Mouse (Mus musculus): ENCODE data around the gene Hist2h2be.

Gene Hist2h2be

DNA sequence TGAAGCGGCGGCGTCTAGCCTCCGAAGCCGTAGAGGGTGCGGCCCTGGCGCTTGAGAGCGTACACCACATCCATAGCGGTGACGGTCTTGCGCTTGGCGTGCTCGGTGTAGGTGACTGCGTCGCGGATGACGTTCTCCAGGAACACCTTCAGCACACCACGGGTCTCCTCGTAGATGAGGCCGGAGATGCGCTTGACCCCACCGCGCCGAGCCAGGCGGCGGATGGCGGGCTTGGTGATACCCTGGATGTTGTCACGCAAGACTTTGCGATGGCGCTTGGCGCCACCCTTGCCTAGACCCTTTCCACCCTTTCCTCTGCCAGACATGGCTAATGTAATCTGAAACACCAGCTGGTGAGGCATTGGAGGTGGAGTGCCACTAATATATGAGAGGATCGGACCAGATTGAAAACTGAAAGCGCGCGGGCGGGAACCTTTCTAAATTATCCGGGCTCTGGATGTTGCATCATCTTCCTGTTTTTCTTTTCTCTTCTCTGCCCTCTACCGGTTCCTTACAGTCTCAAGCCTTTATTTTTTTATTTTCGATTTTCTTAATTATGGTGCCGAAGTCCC is 42.1 kb downstream of the Hist2h2be start, which contains the start of gene Hist2h4:
Hist2h4 (minus strand) TSS at position 333 of the 572 bp plus-strand sequence.
- peak; percentile 97 for DNase-seq

DNA sequence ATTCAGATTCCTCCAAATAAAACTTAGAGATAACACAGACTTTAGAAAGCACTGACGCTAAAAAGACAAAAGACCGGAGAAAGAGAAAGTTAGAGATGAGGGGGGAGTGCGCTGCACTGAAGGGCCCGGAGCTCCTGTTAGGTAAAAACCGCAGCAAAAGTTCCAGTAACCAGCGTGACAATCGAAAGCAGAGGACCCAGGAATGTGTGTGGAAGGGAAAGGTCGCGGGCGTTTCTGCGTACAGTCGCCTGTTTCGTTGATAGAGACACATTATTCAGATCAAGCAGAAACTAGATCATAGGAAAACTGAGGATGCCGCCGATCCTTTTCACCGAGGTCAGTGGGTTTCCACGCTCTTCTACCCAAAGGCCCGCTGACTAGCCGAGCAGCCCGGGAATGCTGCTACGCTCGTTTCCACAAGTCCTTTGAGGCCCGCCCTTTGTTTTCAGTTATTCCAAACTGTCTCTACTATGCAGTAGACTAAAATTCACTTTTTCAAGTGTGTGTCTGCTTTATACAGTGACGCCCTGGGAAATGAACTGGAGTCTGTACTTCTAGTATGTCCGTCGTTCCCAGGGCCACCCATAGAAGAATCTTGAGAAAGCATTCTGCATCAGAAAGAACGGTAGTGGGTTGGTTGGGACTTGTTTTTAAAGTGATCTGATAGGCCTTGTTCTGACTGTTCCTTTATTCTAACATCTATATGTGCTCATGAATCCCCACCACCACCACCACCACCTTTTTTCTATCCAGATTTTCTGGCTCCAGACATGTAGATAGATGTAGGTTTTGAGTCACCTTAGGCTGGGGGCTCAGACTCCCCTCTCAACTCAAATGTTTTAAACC is 42.9 kb downstream of the Hist2h2be start:
- peak; percentile 73 for DNase-seq

DNA sequence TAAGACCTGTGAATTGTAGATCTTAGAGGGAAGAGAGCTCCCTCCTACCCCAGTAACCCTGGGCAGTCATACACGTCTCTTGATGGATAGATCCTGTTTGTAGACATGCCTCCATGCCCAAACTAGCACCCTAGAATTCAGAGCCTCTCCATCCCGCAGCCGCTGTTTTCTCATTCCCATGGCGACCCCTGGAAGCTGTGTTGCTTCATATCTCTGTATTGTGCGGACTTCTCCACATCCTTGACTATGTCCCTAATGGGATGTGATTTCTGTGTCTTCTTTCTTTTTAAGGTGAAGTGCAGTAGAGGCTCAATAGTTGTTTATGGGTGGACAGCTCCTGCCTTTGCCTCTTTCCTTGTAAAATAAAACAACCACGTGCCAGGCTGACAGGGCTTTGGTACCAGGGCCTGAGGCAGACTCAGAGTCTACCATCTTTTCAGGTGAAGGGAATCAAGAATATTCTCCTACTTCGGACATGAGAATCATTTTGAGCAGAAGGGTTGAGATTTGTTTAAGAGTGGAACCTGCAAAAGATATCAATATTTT is 43.6 kb downstream of the Hist2h2be start:
- DNase-seq, result no peak

DNA sequence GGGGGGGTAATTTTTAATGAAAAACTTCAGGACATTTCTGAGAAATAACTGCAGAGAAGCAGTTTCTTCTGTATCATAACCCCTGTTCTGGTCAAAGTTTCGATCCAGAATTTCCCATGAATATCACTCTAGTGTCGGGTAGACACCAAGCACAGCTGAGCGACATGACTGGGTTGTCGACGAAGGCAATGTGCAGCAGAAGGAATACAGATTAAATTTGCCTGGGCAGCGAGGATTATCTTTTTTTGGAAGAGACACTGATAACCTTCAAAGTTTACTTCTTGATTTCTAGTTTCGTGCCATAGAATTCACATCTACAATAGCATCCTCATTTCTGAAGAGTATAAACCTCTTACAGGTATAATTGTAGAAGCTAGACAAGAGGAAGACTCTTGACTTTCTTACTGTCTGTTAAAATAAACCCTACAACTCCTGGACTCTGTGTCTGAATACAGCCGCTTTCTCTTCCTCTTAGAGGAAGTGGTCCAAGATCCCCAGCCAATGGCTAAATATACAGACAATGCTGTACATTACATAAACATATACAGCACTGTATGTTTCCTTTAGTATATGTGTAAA is 45.3 kb downstream of the Hist2h2be start:
- DNase-seq, result no peak

DNA sequence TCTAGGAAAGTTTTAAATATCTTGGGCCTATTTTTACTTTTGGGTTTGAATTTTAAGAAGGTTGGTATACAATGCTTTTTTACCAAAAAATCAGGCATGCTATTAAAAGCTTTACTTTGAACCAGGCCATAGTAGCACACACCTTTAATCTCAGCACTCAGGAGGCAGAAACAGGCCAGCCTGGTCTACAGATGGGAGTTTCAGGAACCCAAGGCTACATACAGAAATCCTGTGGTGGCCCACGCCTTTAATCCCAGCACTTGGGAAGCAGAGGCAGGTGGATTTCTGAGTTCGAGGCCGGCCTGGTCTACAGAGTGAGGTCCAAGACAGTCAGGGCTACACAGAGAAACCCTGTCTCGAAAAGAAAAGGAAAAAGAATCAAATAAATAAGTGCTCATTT is 46.6 kb downstream of the Hist2h2be start:
- DNase-seq, result no peak

DNA sequence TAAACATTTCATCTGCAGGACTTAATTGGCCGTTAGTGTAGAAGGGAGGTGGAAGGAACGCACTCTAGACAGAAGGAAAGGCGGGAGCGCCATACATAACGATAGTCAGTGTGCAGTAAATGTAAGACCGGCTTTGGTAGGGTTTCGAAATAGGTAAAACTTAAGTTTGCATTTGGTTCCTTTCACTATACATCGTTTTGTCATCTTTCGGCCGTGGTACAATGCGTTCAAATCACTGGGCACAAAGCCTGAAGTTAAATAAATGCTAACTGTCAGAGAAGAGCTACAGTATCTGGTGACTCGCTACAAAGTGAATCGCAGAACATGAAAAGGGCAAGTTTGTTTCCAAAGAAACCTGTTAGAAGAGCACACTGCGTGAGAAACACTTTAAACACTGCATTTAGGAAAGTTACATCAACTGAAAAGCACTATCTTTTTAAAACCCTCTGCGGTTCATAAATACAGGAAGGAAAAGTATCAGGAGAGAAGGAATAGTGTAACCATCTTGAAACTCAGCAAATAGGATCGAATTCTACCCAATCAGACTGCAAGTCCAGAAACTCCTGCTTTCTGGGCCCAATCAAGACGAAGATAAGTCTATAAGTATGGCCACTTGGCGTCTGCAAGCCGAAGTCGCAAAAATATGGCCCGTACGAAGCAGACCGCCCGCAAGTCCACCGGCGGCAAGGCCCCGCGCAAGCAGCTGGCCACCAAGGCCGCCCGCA is 47.3 kb downstream of the Hist2h2be start, which contains the start of gene Hist2h3b:
Hist2h3b (plus strand) TSS at position 604 of the 725 bp plus-strand sequence.
- DNase-seq, result peak; percentile 81

DNA sequence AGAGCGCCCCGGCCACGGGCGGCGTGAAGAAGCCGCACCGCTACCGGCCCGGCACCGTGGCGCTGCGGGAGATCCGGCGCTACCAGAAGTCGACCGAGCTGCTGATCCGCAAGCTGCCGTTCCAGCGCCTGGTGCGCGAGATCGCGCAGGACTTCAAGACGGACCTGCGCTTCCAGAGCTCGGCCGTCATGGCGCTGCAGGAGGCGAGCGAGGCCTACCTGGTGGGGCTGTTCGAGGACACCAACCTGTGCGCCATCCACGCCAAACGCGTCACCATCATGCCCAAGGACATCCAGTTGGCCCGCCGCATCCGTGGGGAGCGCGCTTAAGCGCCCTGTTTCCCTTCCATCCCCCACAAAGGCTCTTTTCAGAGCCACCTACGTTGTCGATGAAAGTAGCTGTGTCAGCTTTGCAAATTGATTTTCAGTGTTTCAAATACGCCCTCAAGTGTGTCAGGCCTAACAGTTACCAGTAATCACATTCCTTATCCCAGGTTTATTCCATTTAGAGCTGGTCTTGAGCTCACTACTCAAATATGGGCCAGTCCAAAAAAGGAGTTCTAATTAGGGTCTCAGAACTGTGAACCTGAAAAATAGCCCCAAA is 48.0 kb downstream of the Hist2h2be start:
- DNase-seq, result peak; percentile 33

DNA sequence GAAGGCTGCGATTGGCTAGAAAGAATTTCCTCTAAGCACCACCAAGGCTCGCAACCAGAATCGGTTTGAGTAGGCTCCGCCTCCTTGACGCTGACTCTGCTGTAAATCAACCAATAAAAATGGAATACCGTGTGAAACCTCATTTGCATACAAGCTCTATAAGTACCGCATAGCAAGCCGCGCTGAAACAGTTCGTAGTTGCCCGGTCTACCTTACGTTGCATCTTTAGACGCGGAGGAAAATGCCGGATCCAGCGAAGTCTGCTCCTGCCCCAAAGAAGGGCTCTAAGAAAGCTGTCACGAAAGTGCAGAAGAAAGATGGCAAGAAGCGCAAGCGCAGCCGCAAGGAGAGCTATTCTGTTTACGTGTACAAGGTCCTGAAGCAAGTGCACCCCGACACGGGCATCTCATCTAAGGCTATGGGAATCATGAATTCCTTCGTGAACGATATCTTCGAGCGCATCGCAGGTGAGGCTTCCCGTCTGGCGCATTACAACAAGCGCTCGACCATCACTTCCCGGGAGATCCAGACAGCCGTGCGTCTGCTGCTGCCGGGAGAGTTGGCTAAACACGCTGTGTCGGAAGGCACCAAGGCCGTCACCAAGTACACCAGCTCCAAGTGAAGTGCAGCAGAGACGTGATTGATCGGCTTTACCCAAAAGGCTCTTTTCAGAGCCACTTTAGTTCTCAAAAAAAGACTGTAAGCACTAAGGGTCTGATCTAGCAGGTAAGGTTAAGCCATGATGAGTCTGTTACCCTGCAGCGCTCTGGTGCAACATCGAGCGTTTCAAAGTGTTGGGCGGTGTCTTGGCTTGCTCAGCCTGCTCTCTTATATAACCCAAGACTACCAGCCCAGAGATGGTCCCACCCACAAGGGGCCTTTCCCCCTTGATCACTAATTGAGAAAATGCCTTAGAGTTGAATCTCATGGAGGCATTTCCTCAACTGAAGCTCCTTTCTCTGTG is 48.9 kb downstream of the Hist2h2be start, which contains the start of gene Hist2h2bb:
Hist2h2bb (plus strand) TSS at position 242 of the 964 bp plus-strand sequence.
- peak; percentile 90 for DNase-seq

Measured in kidney, adult 18-20 months (tissue).